Mouse (Mus musculus) liver, adult 2 months (tissue): Measurements from ENCODE around the gene Nkpd1.

Experiments
- CTCF ChIP-seq: fragments of 200-500 bp; IDR thresholded peaks from 2 replicates; pipeline ENCODE4 v1.5.1; 2011; ENCODE audit warnings: low read depth, low read length, control low read depth
- POLR2A ChIP-seq: fragments of 200-500 bp; IDR thresholded peaks from 2 replicates; pipeline ENCODE4 v1.6.1; 2011; ENCODE audit warnings: low read length, control low read depth; ENCODE audit not compliant: insufficient read depth; ENCODE audit errors: extremely low read depth

GRCm38 (mm10) chr7:19569647-19570046 lies 52.0 kb downstream of the Nkpd1 start:
- TF ChIP-seq CTCF = no peak
- TF ChIP-seq POLR2A = no peak
